Comparison of ENCODE assay signal across 18 mouse cellular contexts in the genomic region with DNA sequence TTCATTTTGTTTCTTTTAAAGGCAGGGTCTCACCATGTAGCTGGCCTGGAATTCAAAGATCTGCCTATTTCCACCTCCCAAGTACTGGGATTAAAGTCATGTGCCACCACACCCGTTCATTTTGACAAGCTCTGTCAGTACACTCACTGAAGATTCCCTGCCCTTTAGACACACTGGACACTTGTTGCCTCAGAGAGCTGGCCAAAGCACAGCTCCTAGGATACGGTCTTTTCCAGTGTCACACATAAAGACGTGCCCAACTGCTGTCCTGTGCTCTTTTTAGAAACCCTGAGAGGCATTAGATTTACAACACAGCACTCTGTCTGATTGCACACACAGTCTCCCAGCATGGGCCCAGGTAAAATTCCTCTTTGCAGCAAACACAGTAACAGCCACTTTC.
"Had no signal": no experiment of that assay in that cellular context is flagged by ENCODE, and none has a peak within 500 bp of the region (broad histone marks: within the 10 kb centered on the region; RNA-seq: fewer than 3 reads in every experiment).

No protein-coding gene starts in this region.

- H3K27ac ChIP-seq: midbrain, embryonic 10.5 days; neural tube, embryonic 13.5 days; neural tube, embryonic 15.5 days; stomach, embryonic 15.5 days; stomach, postnatal 0 days had no signal

- H3K9ac ChIP-seq: lung, embryonic 14.5 days; neural tube, embryonic 13.5 days; neural tube, embryonic 15.5 days; stomach, embryonic 15.5 days had no signal

- H3K27me3 ChIP-seq: neural tube, embryonic 13.5 days; neural tube, embryonic 15.5 days; stomach, embryonic 15.5 days had no signal

- DNase-seq: lung, adult 18-20 months; lung, embryonic 14.5 days; lung, postnatal 10 days; lung, postnatal 4 days; midbrain, embryonic 14.5 days; retina, postnatal 1 day; right cerebral cortex, adult 18-20 months; right cerebral cortex, postnatal 25 days; right cerebral cortex, postnatal 4 days; thymus, adult 2 months; thymus, postnatal 25 days had no signal

- H3K4me2 ChIP-seq: lung, embryonic 14.5 days; neural tube, embryonic 13.5 days; neural tube, embryonic 15.5 days; stomach, embryonic 15.5 days had no signal

- H3K9me3 ChIP-seq: midbrain, embryonic 10.5 days; neural tube, embryonic 13.5 days; neural tube, embryonic 15.5 days; stomach, embryonic 15.5 days had no signal

- ATAC-seq: midbrain, embryonic 16.5 days had no signal

- H3K4me3 ChIP-seq: midbrain, embryonic 10.5 days; myocyte; neural tube, embryonic 13.5 days; neural tube, embryonic 15.5 days; stomach, embryonic 15.5 days had no signal

- H3K4me1 ChIP-seq: midbrain, embryonic 10.5 days; neural tube, embryonic 13.5 days; neural tube, embryonic 15.5 days; stomach, embryonic 15.5 days had no signal
